Mouse (Mus musculus) layer of hippocampus, postnatal 36 days (tissue): ENCODE measurements around the gene Plagl2. TPM values are rescaled to one million over a fixed set of nuclear protein-coding genes. Genes with fewer than 3 reads are reported as not detected.

Source experiments
- DNase-seq, 2 experiments: peaks; one replicate each; pipeline ENCODE4 v3.0.0; 2022
- total RNA-seq, 2 experiments: library from RNA; stranded (reverse); gene quantifications; 2 replicates each; pipeline ENCODE4 v1.2.3; 2021

Gene Plagl2
- total RNA-seq, 2 experiments from 2014 or later = 4.9 to 5.0 TPM

DNA sequence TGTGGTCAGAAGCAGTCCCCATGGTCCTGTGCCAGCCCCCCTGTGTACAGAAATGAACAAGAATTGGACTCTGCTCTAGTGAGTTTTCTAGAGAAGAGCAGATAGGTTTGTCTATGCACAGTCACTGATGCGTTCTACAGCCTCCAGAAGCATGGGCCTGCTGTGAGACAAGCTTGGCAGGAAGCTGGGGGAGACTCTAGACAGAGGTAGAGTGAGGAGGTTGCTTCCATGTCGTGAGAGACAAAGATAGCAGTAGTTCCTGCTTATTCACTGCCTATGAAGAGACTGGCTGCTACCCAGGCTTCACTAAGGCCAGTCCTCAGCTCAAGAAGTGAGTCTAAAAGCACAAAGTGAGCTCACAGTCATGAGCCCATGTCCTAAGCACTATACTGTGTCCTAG lies 50.0 kb downstream of the Plagl2 start:
- DNase-seq = no peak

DNA sequence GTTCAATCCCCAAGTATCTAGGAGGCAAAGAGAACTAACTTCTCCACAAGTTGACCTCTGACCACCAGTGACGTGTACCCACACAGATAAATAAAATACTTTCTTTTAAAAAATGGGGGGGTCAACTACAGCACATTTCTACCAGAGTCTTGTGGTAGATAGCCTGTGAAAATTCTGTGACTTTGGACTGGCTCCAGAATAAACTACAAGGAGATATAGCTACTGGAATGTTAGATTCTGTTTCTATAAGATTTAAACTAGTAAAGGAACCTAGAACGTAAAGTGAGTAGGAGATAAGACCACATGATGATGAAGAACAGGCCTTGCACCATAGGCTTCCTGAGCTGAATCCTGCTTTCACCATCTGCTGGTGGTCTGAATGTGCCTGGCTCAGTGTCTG lies 53.4 kb downstream of the Plagl2 start:
- no peak for DNase-seq

DNA sequence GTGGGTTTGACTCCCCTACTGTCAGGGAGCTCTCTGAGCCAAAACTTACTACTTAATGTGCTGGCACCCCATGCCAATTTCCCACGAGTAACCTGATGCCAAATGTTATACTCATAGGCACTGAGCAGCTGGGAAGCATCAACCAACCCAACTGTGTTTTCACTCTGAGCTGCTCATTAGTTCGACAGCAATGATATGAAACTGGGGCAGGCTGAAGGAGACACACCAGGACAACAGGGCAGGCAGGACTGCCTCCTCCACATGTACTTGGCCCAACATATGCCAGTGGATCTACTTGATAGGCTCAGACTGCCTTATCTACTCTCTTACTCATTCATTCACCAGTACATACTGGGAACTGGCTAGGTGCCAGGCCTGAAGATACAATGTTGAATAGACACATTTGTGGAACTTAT lies 55.0 kb downstream of the Plagl2 start:
- peak; percentile 69 to 71 for DNase-seq

DNA sequence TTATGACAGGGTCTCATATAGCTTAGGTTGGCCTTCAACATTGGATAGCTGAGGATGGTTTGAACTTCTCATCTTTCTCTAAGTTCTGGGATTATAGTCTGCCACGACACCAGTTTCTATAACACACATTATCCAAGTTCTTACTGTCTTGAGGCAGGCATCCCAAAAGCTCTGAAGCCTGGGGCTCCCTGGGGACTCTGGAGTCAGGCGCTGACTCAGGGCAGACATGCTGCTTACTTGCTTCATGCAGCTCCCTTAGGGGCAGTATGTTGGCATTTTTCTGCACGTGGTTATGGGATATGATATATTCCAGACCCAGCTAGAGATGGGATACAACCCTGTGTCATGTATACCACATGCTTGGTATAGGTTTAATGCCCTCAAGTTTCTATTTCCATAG lies 61.3 kb downstream of the Plagl2 start:
- DNase-seq = no peak

DNA sequence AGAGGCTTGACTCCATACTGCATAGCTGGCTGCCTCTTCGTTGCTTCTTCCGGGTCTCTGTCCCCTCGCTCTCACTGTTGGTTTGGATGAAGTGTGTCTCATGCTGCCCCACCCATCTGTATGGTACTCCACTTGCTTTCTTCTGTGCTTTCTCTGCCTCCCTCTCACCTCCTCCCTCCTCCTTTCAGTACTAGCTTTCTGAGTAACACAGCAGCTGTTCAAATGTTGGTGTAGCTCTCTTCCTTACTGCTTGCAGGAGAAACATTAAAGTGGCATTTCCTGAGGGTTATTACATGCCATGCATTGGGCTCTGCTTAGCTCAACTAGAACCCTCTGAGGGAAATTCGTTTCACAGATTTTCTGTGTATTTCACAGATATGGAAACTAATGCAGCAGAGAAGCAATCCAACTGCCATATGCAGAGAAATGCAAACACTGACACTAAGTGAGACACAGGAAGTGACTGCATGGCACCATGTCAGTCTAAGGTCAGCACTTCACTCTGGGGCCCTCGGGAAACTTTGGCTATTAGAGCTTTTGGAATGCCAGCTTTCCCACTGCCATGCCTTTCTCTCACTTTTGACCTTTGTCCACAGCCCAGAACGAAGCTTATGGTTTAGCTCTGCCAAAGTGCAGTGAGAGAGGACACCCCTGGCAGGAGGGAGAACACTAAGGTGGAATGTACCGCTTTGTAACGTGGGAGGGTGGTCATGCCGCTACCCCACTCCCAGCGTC lies 61.9 kb downstream of the Plagl2 start:
- no peak for DNase-seq

Other genes with a start within 250 kb of the Plagl2 start
- gene Pdrg1, start 226.0 kb downstream of the Plagl2 start, total RNA-seq = 10 to 100 TPM; 36.7 to 44.0 TPM
- gene Xkr7, start 209.6 kb downstream of the Plagl2 start, total RNA-seq = 1 to 10 TPM; 1.8 to 1.9 TPM
- gene Ccm2l, start 175.5 kb downstream of the Plagl2 start, total RNA-seq = 1 to 10 TPM; 3.9 to 5.2 TPM
- gene Hck, start 133.0 kb downstream of the Plagl2 start, total RNA-seq = 1 to 10 TPM; 1.6 to 2.2 TPM
- gene Tm9sf4, start 80.1 kb downstream of the Plagl2 start, total RNA-seq = 100 to 1,000 TPM in 1 of 2 experiments, 10 to 100 TPM in 1; 84.1 to 103 TPM
- 10 to 100 TPM; 23.0 to 23.1 TPM for gene Tspyl3, start 16.0 kb downstream of the Plagl2 start, total RNA-seq
- gene Pofut1, start 107 bp upstream of the Plagl2 start, total RNA-seq = 10 to 100 TPM; 16.8 TPM
- 10 to 100 TPM; 55.6 to 58.0 TPM for gene Kif3b, start 50.0 kb upstream of the Plagl2 start, total RNA-seq
- gene Asxl1, start 104.4 kb upstream of the Plagl2 start, total RNA-seq = 10 to 100 TPM; 32.1 to 32.6 TPM